Mouse (Mus musculus): Measurements from ENCODE around the gene Kars.

GRCm38 (mm10) chr8:112033071-112033470, 21.9 kb upstream of the Kars start:
- TF ChIP-seq CTCF (IDR thresholded peaks at IDR 0.05; ENCODE audit: low read depth) = no peak
- TF ChIP-seq EP300 (IDR thresholded peaks at IDR 0.05; ENCODE audit: low read depth) = no peak

Measured in heart, postnatal 0 days (tissue).